Mouse (Mus musculus): ENCODE data around the gene Zfp526. TPM values are rescaled to one million over a fixed set of nuclear protein-coding genes. Genes with fewer than 3 reads are reported as not detected.

Gene Zfp526
- total RNA-seq, 2 experiments from 2014 or later = 8.0 to 9.1 TPM

GRCm38 (mm10) chr7:25237249-25238014 lies 16.2 kb downstream of the Zfp526 start, which contains the start of gene Gsk3a:
Gsk3a (minus strand) TSS chr7:25237851.
- intact Hi-C loops (cut with DNase I) = loop anchor here (2.0 to 5.0 kb wide), 2 partner anchors 15 to 145 kb away; no protein-coding TSS in a partner anchor
- peak; percentile 97 to 98 for DNase-seq

- peak; percentile 88 to 91 for DNase-seq
- intact Hi-C loops (cut with DNase I) = loop anchor here (5.0 kb wide), 1 partner anchor 144 kb away; no protein-coding TSS in a partner anchor
Observed at GRCm38 (mm10) chr7:25238015-25238706, 16.9 kb downstream of the Zfp526 start.

DNA sequence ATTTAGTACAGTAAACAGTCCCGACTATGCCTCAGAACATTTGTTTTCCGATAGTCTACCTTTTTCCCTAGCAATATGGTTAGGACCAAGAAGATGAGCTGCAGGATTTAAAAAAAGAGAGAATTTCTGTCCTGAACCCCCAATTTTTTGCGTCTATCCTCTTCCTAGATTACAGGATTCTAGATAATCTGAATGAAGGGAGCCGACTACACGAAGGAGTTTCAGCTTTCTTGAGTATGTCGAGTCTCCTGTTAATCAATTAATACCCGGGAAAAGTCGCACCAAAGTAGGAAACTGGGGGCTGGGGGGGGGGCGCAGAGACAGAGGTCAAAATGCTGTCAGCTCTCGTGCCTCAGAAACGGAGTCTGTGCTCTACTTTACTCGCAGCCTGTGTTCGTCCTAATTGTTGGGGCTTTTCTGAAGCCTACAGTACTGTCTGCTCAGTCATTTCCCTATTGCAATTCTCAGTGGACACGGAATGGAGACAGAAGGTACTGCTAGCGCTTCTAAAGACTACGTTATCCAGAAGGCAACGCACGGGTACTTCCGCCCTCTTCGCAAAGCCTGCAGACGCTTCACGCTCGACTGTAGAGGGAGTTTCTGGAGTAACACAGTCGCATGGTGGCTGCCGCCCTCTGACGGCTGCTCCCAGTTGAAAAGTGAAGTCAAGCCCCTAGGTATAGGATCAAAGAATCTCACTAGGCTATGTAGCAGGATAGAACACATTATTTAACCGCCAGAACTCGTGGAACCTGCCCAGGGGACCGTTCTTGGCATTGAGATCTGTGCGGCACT lies 17.8 kb downstream of the Zfp526 start:
- peak; percentile 82 for DNase-seq
- intact Hi-C loops (cut with DNase I) = loop anchor here (1.0 to 5.0 kb wide), 2 partner anchors 8 to 143 kb away; no protein-coding TSS in a partner anchor

- no peak for DNase-seq
- intact Hi-C loops (cut with DNase I) = loop anchor here (1.0 to 5.0 kb wide), 3 partner anchors 37 to 157 kb away; partner anchors contain the start of genes Lipe and Megf8
Observed at GRCm38 (mm10) chr7:25240631-25241030, 19.4 kb downstream of the Zfp526 start.

DNA sequence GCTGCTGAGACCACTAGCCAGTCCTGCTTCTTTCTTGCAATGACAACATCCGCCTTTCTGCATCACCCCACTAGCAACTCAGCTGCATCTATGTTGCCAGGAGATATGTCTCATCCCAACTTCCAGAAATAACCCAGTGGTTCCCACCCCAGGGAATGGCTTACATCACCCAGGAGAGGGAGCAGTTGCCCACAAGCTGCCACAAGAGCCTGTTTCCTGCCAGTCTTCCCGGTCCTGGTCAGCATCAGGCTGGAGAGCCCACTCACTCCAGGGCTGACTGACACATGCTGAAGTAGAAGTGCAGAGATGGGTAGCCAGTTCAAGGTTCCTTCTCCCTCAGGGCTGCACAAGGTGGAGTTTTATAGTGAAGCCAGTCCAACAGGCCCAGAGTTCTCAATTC lies 19.8 kb downstream of the Zfp526 start:
- intact Hi-C loops (cut with DNase I) = loop anchor here (1.0 to 5.0 kb wide), 3 partner anchors 36 to 156 kb away; partner anchors contain the start of genes Lipe and Megf8
- peak; percentile 53 to 75 for DNase-seq

DNA sequence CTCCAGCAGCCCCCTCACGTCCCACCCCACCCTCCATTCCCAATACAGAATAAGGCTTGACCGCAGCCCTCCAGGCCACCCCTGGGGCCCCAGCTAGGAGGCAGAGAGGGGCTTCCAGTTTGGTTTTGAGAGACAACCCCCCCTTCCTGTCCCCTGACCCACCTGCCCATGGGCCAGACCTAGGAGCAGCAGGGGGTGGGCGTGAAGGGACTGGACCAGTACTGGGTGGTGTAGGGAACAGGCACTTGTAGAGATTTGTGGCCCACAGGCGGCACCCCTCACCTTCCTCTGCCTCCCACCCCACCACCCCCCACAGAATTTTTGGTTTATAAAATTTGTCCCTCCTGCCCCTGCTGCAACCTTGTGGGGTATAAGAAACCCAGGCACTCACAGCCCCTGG lies 22.1 kb downstream of the Zfp526 start:
- intact Hi-C loops (cut with DNase I) = loop anchor here (5.0 kb wide), 1 partner anchor 154 kb away; the partner anchor contains the start of gene Lipe
- DNase-seq = no peak

GRCm38 (mm10) chr7:25244562-25245369 lies 23.5 kb downstream of the Zfp526 start:
- no peak for DNase-seq
- intact Hi-C loops (cut with DNase I) = loop anchor here (5.0 kb wide), 1 partner anchor 153 kb away; the partner anchor contains the start of gene Lipe

- peak; percentile 69 to 77 for DNase-seq
- intact Hi-C loops (cut with DNase I) = no loop called here
Observed at GRCm38 (mm10) chr7:25246079-25246758, 25.0 kb downstream of the Zfp526 start.

DNA sequence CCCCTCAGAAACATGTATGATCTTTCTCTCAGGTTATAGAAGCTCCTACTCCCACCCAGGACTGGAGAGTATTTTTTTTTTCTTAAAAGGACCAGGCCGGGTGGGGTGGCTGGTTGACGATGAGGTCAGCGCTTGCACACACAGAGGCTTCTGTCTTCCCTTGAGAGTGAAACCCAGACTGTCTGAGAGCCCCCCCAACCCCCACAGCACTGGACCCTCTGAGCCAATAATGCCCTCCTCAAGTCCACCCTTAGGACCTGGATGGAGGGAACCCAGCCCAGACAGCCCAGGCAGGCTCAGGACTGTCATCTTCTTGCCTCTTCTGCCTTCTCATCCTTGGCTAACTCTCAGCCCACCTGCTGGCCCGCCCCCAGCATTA lies 25.5 kb downstream of the Zfp526 start:
- DNase-seq = no peak
- intact Hi-C loops (cut with DNase I) = loop anchor here (1.0 kb wide), 1 partner anchor 7 kb away; no protein-coding TSS in a partner anchor

GRCm38 (mm10) chr7:25247498-25247897 lies 26.3 kb downstream of the Zfp526 start:
- DNase-seq = no peak
- intact Hi-C loops (cut with DNase I) = loop anchor here (1.0 kb wide), 1 partner anchor 8 kb away; no protein-coding TSS in a partner anchor

DNA sequence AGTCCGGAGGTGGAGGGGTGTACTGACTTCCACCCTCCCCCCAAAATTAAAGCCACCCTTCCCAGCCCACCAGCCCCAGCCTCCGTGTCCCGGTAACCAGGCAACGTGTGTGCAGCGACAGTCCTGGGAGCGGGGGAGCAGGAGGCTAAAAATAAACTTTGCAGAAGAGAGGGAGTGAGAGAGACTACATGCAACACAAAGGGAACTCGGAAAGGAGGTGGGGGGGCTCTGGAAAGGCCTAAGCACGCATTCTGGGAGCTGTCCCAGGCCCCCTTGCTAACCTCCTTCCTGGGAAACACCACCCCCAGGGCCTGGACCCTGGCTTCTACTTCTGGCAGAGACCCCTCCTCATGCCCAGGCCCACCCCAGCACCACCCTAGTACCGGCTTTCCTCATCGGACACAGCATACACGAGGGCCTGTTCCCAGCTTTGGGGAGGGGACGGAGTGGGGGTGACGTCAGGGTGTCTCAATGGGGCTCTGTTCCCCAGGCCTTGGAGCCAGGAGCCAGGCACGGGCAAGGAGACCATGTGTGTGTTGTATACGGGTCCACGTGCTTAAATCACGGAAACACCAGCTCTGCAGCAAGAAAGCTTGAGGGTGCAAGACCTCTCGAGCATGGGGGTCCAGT lies 26.9 kb downstream of the Zfp526 start:
- DNase-seq = peak; percentile 49 to 52
- intact Hi-C loops (cut with DNase I) = no loop called here

- intact Hi-C loops (cut with DNase I) = loop anchor here (1.0 kb wide), 1 partner anchor 29 kb away; no protein-coding TSS in a partner anchor
- no peak for DNase-seq
Observed at GRCm38 (mm10) chr7:25248846-25249313, 27.7 kb downstream of the Zfp526 start.

GRCm38 (mm10) chr7:25249314-25250140 lies 28.3 kb downstream of the Zfp526 start:
- peak; percentile 82 to 87 for DNase-seq
- intact Hi-C loops (cut with DNase I) = loop anchor here (1.0 kb wide), 1 partner anchor 29 kb away; no protein-coding TSS in a partner anchor

DNA sequence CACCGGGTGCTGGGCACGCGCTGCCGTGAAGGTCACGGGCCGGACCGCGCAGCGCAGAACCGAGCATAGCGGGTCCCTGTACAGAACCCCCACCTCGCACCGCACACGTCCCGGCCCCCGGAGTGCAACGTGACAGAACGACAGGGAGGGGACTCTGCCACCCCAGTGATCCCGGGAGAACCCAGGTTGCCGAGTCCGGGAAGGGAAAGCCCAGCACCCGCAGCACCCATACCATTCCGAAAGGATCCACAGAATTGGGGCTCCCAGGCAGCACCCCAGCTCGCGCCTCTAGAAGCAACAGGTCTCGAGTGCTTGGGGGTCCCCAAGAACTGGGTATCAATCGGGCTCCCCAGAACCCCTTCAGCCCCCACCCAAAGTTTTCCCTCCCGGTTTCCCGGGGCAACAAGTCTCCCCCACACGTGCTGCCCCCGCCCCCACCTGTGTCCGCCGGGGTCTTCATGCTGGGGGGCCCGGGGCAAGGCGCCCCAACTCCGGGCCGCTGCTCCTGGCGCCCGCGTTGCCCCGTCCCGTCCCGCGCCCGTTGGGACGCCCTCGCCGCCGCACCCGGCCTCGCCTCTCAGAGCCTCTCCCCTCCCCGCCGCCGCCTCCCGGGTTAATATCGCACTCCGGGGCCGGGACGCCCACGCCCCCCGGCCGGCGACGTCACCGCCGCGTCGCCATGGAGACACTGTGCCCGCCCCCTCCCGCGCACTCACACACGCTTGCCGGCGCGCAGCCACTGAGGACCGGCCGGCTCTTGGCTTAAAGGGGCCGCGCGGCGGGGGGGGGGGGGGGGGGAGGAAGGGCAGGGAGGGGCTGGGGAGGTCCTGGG lies 29.1 kb downstream of the Zfp526 start, which contains the start of gene Erf:
Gene Erf (minus strand): TSS at position 621 of the 832 bp plus-strand sequence.
- DNase-seq = peak; percentile 97 to 99
- intact Hi-C loops (cut with DNase I) = no loop called here

GRCm38 (mm10) chr7:25251071-25251791 lies 30.0 kb downstream of the Zfp526 start:
- intact Hi-C loops (cut with DNase I) = no loop called here
- DNase-seq = peak; percentile 82 to 83
